Mouse (Mus musculus): ENCODE data around the gene Sh2b3. TPM values are rescaled to one million over a fixed set of nuclear protein-coding genes. Genes with fewer than 3 reads are reported as not detected.

Sh2b3 gene
- polyA plus RNA-seq (2014; fragmentation: Nextera tagmentation; extraction: Ambion mirVana), result 10.2 and 10.5 TPM in 2 replicates

DNA sequence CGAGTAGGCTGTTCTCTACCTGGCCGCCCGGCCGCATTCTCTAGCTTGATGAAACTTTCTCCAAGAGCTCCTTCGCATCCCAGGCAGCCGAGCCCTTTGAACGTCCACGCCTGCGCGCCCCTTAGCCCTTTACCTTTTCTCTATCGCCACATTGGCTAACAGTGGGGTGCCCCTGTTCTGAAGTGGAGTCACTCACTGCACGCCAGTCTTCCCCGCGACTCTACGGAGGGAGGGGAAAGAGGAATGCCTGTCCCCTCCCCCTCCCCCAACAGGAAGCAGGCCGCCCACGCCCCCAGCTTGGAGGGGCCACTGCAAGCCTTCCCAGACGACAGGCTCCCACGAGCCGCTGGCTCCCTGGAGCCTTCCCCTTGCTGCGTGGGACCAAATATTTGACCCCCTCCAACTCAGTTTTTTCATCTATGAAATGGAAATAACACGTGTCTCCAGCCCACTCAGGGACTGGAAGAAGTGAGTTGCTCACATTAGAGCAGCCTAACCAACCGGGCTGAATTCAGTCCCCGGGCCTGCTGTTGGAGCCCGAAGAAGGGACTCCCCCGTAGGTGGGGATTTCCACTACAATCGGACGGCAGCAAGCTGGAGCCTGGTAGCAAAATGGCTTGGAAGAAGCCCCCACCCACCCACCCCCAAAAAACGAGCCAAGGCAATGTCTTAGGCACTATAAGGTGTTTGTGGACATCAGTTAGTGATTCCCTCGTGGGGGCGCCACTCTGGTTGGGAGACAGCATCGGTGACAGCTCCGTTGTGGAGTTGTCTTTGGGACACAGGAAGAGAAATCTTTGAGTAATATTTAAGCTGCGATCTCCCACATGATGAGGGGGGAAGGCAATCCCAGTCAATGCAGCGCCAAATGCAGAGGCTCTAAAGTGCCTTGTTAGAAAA, at the start of gene Sh2b3:
Gene Sh2b3, minus strand, starts transcription at position 206 of the 900 bp plus-strand sequence.
- no peak for ATAC-seq (ENCODE audit: insufficient read depth, low FRiP score, low TSS enrichment)
- Histone ChIP-seq H3K9me3 (ENCODE audit: control insufficient read depth, low read length) (no peaks in the 10 kb centered on the region), H3K27ac (ENCODE audit: low read depth, low read length) (peak within 1 kb of the TSS; percentile 27; the same call in 1 of the 2 replicates), H3K4me1 (ENCODE audit: control insufficient read depth, insufficient read depth, low read length) (peaks cover 27% of the 10 kb centered on the region), H3K36me3 (ENCODE audit: control insufficient read depth, insufficient read depth, low read length) (no peaks in the 10 kb centered on the region), H3K27me3 (ENCODE audit: control insufficient read depth, insufficient read depth, low read length) (peaks cover 34% of the 10 kb centered on the region), H3K4me2 (ENCODE audit: low read depth) (peak within 1 kb of the TSS; percentile 97), H3K9ac (ENCODE audit: low read length) (peak within 1 kb of the TSS; percentile 75), H3K4me3 (ENCODE audit: low read depth, low read length) (peak within 1 kb of the TSS; percentile 70)
- WGBS, result 1% methylated on average over 35 of the region's 35 CpGs
- no peak for DNase-seq (ENCODE audit: low spot score)

DNA sequence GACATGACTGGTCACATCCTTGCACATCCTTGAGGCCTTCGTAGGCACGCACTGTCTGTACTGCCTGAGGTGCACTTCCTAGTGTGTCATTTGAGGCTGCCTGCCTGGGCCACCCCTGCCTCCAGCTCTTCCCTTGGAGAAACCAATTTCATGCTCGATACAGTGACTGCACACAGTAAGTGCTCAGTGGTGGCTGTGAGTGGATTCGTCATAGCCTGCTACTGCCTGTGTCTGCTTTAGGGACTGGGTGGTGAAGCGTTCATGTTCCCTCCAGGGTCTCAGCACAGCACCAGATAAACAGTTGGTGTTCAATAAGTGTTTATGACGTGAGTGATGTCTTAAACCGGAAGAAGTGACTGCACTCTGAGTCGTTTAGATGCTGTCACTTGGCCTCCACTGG, 45.9 kb upstream of the Sh2b3 start:
- Histone ChIP-seq H3K4me3 (ENCODE audit: low read depth, low read length) (no peak overlapping the region), H3K4me2 (ENCODE audit: low read depth) (no peak overlapping the region), H3K27ac (ENCODE audit: low read depth, low read length) (no peak overlapping the region), H3K9me3 (ENCODE audit: control insufficient read depth, low read length) (no peaks in the 10 kb centered on the region; the same call in 1 of the 2 replicates), H3K4me1 (ENCODE audit: control insufficient read depth, insufficient read depth, low read length) (no peaks in the 10 kb centered on the region), H3K36me3 (ENCODE audit: control insufficient read depth, insufficient read depth, low read length) (no peaks in the 10 kb centered on the region), H3K27me3 (ENCODE audit: control insufficient read depth, insufficient read depth, low read length) (no peaks in the 10 kb centered on the region), H3K9ac (ENCODE audit: low read length) (no peak overlapping the region)
- WGBS, result 77% methylated on average over 8 of the region's 8 CpGs
- DNase-seq (ENCODE audit: low spot score) (no peak), ATAC-seq (ENCODE audit: insufficient read depth, low FRiP score, low TSS enrichment) (no peak)

GRCm38 (mm10) chr5:121879211-121879610, 41.8 kb upstream of the Sh2b3 start:
- Histone ChIP-seq H3K27me3 (ENCODE audit: control insufficient read depth, insufficient read depth, low read length) (no peaks in the 10 kb centered on the region), H3K27ac (ENCODE audit: low read depth, low read length) (no peak overlapping the region), H3K4me2 (ENCODE audit: low read depth) (no peak overlapping the region), H3K36me3 (ENCODE audit: control insufficient read depth, insufficient read depth, low read length) (peaks cover 4% of the 10 kb centered on the region), H3K9ac (ENCODE audit: low read length) (no peak overlapping the region), H3K4me1 (ENCODE audit: control insufficient read depth, insufficient read depth, low read length) (no peaks in the 10 kb centered on the region), H3K4me3 (ENCODE audit: low read depth, low read length) (no peak overlapping the region), H3K9me3 (ENCODE audit: control insufficient read depth, low read length) (no peaks in the 10 kb centered on the region)
- WGBS, result 56% methylated on average over 6 of the region's 6 CpGs
- no peak for ATAC-seq (ENCODE audit: insufficient read depth, low FRiP score, low TSS enrichment)
- DNase-seq (ENCODE audit: low spot score), result peak; percentile 33

- DNase-seq (ENCODE audit: low spot score) (no peak), ATAC-seq (ENCODE audit: insufficient read depth, low FRiP score, low TSS enrichment) (no peak)
- no peak overlapping the region for H3K4me2 ChIP-seq (ENCODE audit: low read depth)
- H3K4me1 ChIP-seq (ENCODE audit: control insufficient read depth, insufficient read depth, low read length), result no peaks in the 10 kb centered on the region
- H3K27me3 ChIP-seq (ENCODE audit: control insufficient read depth, insufficient read depth, low read length), result no peaks in the 10 kb centered on the region
- no peak overlapping the region for H3K9ac ChIP-seq (ENCODE audit: low read length)
- WGBS, result 89% methylated on average over 17 of the region's 17 CpGs
- H3K9me3 ChIP-seq (ENCODE audit: control insufficient read depth, low read length), result no peaks in the 10 kb centered on the region
- no peak overlapping the region for H3K27ac ChIP-seq (ENCODE audit: low read depth, low read length)
- H3K36me3 ChIP-seq (ENCODE audit: control insufficient read depth, insufficient read depth, low read length), result peaks cover 4% of the 10 kb centered on the region
- H3K4me3 ChIP-seq (ENCODE audit: low read depth, low read length), result no peak overlapping the region
These were observed 41.3 kb upstream of the Sh2b3 start for GRCm38 (mm10) chr5:121878703-121879102.

- Histone ChIP-seq H3K27ac (ENCODE audit: low read depth, low read length) (no peak overlapping the region), H3K4me1 (ENCODE audit: control insufficient read depth, insufficient read depth, low read length) (no peaks in the 10 kb centered on the region), H3K9me3 (ENCODE audit: control insufficient read depth, low read length) (no peaks in the 10 kb centered on the region), H3K27me3 (ENCODE audit: control insufficient read depth, insufficient read depth, low read length) (no peaks in the 10 kb centered on the region), H3K4me2 (ENCODE audit: low read depth) (no peak overlapping the region), H3K4me3 (ENCODE audit: low read depth, low read length) (no peak overlapping the region), H3K36me3 (ENCODE audit: control insufficient read depth, insufficient read depth, low read length) (peaks cover 4% of the 10 kb centered on the region), H3K9ac (ENCODE audit: low read length) (no peak overlapping the region)
- no peak for ATAC-seq (ENCODE audit: insufficient read depth, low FRiP score, low TSS enrichment)
- no peak for DNase-seq (ENCODE audit: low spot score)
- 81% methylated on average over 12 of the region's 12 CpGs for WGBS
These were observed 39.5 kb upstream of the Sh2b3 start for GRCm38 (mm10) chr5:121876901-121877300.

GRCm38 (mm10) chr5:121875041-121875440, 37.6 kb upstream of the Sh2b3 start:
- no peak for DNase-seq (ENCODE audit: low spot score)
- Histone ChIP-seq H3K4me3 (ENCODE audit: low read depth, low read length) (no peak overlapping the region), H3K4me2 (ENCODE audit: low read depth) (no peak overlapping the region), H3K36me3 (ENCODE audit: control insufficient read depth, insufficient read depth, low read length) (peaks cover 4% of the 10 kb centered on the region), H3K9ac (ENCODE audit: low read length) (no peak overlapping the region), H3K9me3 (ENCODE audit: control insufficient read depth, low read length) (no peaks in the 10 kb centered on the region), H3K27me3 (ENCODE audit: control insufficient read depth, insufficient read depth, low read length) (no peaks in the 10 kb centered on the region), H3K27ac (ENCODE audit: low read depth, low read length) (no peak overlapping the region), H3K4me1 (ENCODE audit: control insufficient read depth, insufficient read depth, low read length) (no peaks in the 10 kb centered on the region)
- ATAC-seq (ENCODE audit: insufficient read depth, low FRiP score, low TSS enrichment), result no peak
- 89% methylated on average over 12 of the region's 12 CpGs for WGBS

GRCm38 (mm10) chr5:121872158-121872557, 34.7 kb upstream of the Sh2b3 start:
- DNase-seq (ENCODE audit: low spot score), result peak; percentile 88
- Histone ChIP-seq H3K4me3 (ENCODE audit: low read depth, low read length) (no peak overlapping the region), H3K4me2 (ENCODE audit: low read depth) (no peak overlapping the region), H3K9ac (ENCODE audit: low read length) (no peak overlapping the region), H3K27me3 (ENCODE audit: control insufficient read depth, insufficient read depth, low read length) (no peaks in the 10 kb centered on the region), H3K36me3 (ENCODE audit: control insufficient read depth, insufficient read depth, low read length) (peaks cover 4% of the 10 kb centered on the region), H3K9me3 (ENCODE audit: control insufficient read depth, low read length) (no peaks in the 10 kb centered on the region), H3K4me1 (ENCODE audit: control insufficient read depth, insufficient read depth, low read length) (no peaks in the 10 kb centered on the region), H3K27ac (ENCODE audit: low read depth, low read length) (no peak overlapping the region)
- ATAC-seq (ENCODE audit: insufficient read depth, low FRiP score, low TSS enrichment), result peak; percentile 65; the same call in 1 of the 2 replicates
- WGBS, result 12% methylated on average over 4 of the region's 4 CpGs

- H3K4me2 ChIP-seq (ENCODE audit: low read depth), result no peak overlapping the region
- no peaks in the 10 kb centered on the region for H3K9me3 ChIP-seq (ENCODE audit: control insufficient read depth, low read length)
- H3K27me3 ChIP-seq (ENCODE audit: control insufficient read depth, insufficient read depth, low read length), result no peaks in the 10 kb centered on the region
- H3K4me3 ChIP-seq (ENCODE audit: low read depth, low read length), result no peak overlapping the region
- WGBS, result 88% methylated on average over 13 of the region's 13 CpGs
- H3K36me3 ChIP-seq (ENCODE audit: control insufficient read depth, insufficient read depth, low read length), result peaks cover 4% of the 10 kb centered on the region
- DNase-seq (ENCODE audit: low spot score), result no peak
- ATAC-seq (ENCODE audit: insufficient read depth, low FRiP score, low TSS enrichment), result no peak
- no peaks in the 10 kb centered on the region for H3K4me1 ChIP-seq (ENCODE audit: control insufficient read depth, insufficient read depth, low read length)
- no peak overlapping the region for H3K27ac ChIP-seq (ENCODE audit: low read depth, low read length)
- H3K9ac ChIP-seq (ENCODE audit: low read length), result no peak overlapping the region
These were observed 34.1 kb upstream of the Sh2b3 start for GRCm38 (mm10) chr5:121871515-121872030.

GRCm38 (mm10) chr5:121870832-121871231, 33.4 kb upstream of the Sh2b3 start:
- ATAC-seq (ENCODE audit: insufficient read depth, low FRiP score, low TSS enrichment) (no peak), DNase-seq (ENCODE audit: low spot score) (no peak)
- Histone ChIP-seq H3K9me3 (ENCODE audit: control insufficient read depth, low read length) (no peaks in the 10 kb centered on the region), H3K4me3 (ENCODE audit: low read depth, low read length) (no peak overlapping the region), H3K4me2 (ENCODE audit: low read depth) (no peak overlapping the region), H3K27me3 (ENCODE audit: control insufficient read depth, insufficient read depth, low read length) (no peaks in the 10 kb centered on the region), H3K9ac (ENCODE audit: low read length) (no peak overlapping the region), H3K36me3 (ENCODE audit: control insufficient read depth, insufficient read depth, low read length) (no peaks in the 10 kb centered on the region; the same call in 1 of the 2 replicates), H3K27ac (ENCODE audit: low read depth, low read length) (no peak overlapping the region), H3K4me1 (ENCODE audit: control insufficient read depth, insufficient read depth, low read length) (no peaks in the 10 kb centered on the region)
- 69% methylated on average over 6 of the region's 6 CpGs for WGBS

Measured in neural tube, embryonic 11.5 days (tissue).